8 mouse cellular contexts compared by ENCODE assay signal in the genomic region with DNA sequence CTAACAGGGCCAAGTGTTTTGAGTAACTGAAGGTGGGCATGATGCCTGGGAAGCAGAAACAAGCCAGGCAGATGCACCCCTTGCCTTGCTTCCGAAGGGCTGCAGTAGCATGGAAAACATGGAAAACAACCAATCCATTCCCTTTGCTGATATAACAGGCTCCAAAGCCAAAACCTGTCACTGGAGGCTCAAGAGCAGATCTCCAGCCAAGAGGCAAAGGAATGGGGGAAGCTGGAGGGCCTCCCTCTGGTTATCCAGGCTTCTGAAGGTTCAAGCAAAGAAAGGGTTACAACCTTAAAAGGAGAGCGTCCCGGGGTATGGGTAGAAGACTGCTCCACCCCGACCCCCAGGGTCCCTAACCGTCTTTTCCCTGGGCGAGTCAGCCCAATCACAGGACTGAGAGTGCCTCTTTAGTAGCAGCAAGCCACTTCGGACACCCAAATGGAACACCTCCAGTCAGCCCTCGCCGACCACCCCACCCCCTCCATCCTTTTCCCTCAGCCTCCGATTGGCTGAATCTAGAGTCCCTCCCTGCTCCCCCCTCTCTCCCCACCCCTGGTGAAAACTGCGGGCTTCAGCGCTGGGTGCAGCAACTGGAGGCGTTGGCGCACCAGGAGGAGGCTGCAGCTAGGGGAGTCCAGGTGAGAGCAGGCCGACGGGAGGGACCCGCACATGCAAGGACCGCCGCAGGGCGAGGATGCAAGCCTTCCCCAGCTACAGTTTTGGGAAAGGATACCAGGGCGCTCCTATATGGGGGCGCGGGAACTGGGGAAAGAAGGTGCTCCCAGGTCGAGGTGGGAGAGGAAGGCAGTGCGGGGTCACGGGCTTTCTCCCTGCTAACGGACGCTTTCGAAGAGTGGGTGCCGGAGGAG. TPM values are rescaled to one million over a fixed set of nuclear protein-coding genes. Genes with fewer than 3 reads are reported as not detected.
A peak's percentile ranks its signal among the peaks of the same experiment; 100 is the strongest.
DNase-seq lines count a peak whose midpoint lies in the region; ATAC-seq lines count a peak whose summit lies in the region.

A gene (plus strand): TSS at position 549 of the 872 bp plus-strand sequence.

- H3K27me3 ChIP-seq in liver, embryonic 11.5 days (replicated peaks; ENCODE audit: control insufficient read depth, insufficient read depth, low read length), result peaks cover 60% of the 10 kb centered on the region
- peaks cover 50% of the 10 kb centered on the region for H3K27me3 ChIP-seq in hindbrain, embryonic 13.5 days
- H3K27me3 ChIP-seq in midbrain, embryonic 11.5 days (ENCODE audit: control insufficient read depth, insufficient read depth, low read length), result peaks cover 28% of the 10 kb centered on the region
- peaks cover 26% of the 10 kb centered on the region for H3K27me3 ChIP-seq in stomach, embryonic 15.5 days (replicated peaks)

- no peak within 1 kb of the TSS for H3K27ac ChIP-seq in liver, embryonic 11.5 days (ENCODE audit: low read depth, low read length)
- no peak within 1 kb of the TSS for H3K27ac ChIP-seq in hindbrain, embryonic 13.5 days
- H3K27ac ChIP-seq in midbrain, embryonic 11.5 days (ENCODE audit: low read depth, low read length), result no peak within 1 kb of the TSS
- H3K27ac ChIP-seq in stomach, embryonic 15.5 days, result no peak within 1 kb of the TSS

- no peak for ATAC-seq in liver, embryonic 11.5 days (replicated peaks; ENCODE audit: low FRiP score)
- ATAC-seq in hindbrain, embryonic 13.5 days (ENCODE audit: low FRiP score), result peak; percentile 77
- ATAC-seq in midbrain, embryonic 11.5 days (ENCODE audit: low FRiP score), result peak; percentile 40
- ATAC-seq in stomach, embryonic 15.5 days (ENCODE audit: insufficient read depth, low FRiP score, low read depth), result peak; percentile 43

- peak within 1 kb of the TSS; percentile 51 for H3K4me2 ChIP-seq in liver, embryonic 11.5 days
- H3K4me2 ChIP-seq in hindbrain, embryonic 13.5 days, result peak within 1 kb of the TSS; percentile 80
- peak within 1 kb of the TSS; percentile 52 for H3K4me2 ChIP-seq in midbrain, embryonic 11.5 days
- peak within 1 kb of the TSS; percentile 51 for H3K4me2 ChIP-seq in stomach, embryonic 15.5 days

- peak within 1 kb of the TSS; percentile 7 for H3K4me3 ChIP-seq in liver, embryonic 11.5 days (ENCODE audit: low read depth, low read length)
- peak within 1 kb of the TSS; percentile 43 for H3K4me3 ChIP-seq in hindbrain, embryonic 13.5 days
- peak within 1 kb of the TSS; percentile 26 for H3K4me3 ChIP-seq in midbrain, embryonic 11.5 days (ENCODE audit: low read depth, low read length)
- H3K4me3 ChIP-seq in stomach, embryonic 15.5 days (replicated peaks), result peak within 1 kb of the TSS; percentile 28

- peaks cover 7% of the 10 kb centered on the region for H3K4me1 ChIP-seq in liver, embryonic 11.5 days (replicated peaks; ENCODE audit: control insufficient read depth, insufficient read depth, low read length)
- peaks cover 19% of the 10 kb centered on the region for H3K4me1 ChIP-seq in hindbrain, embryonic 13.5 days (replicated peaks)
- H3K4me1 ChIP-seq in midbrain, embryonic 11.5 days (ENCODE audit: control insufficient read depth, insufficient read depth, low read length), result peaks cover 8% of the 10 kb centered on the region
- peaks cover 10% of the 10 kb centered on the region for H3K4me1 ChIP-seq in stomach, embryonic 15.5 days

- H3K36me3 ChIP-seq in liver, embryonic 11.5 days (ENCODE audit: control insufficient read depth, insufficient read depth, low read length), result no peaks in the 10 kb centered on the region
- no peaks in the 10 kb centered on the region for H3K36me3 ChIP-seq in hindbrain, embryonic 13.5 days
- H3K36me3 ChIP-seq in midbrain, embryonic 11.5 days (ENCODE audit: control insufficient read depth, insufficient read depth, low read length), result no peaks in the 10 kb centered on the region
- no peaks in the 10 kb centered on the region for H3K36me3 ChIP-seq in stomach, embryonic 15.5 days

- peak; percentile 36 for DNase-seq in liver, embryonic 11.5 days (ENCODE audit: low spot score)
- DNase-seq in liver, result no peak
- DNase-seq in cerebellum, postnatal 10 days, result peak; percentile 83 to 85
- DNase-seq in frontal cortex, postnatal 25 days (ENCODE audit: low spot score in 2 of 2), result peak; percentile 43 to 56
- peak; percentile 100 for DNase-seq in left cerebral cortex, adult 11 months (ENCODE audit: low spot score)
- peak; percentile 92 for DNase-seq in midbrain, embryonic 11.5 days (ENCODE audit: low spot score, missing footprints)

- no peak within 1 kb of the TSS for H3K9ac ChIP-seq in liver, embryonic 11.5 days (ENCODE audit: low read depth, low read length)
- H3K9ac ChIP-seq in hindbrain, embryonic 13.5 days, result peak within 1 kb of the TSS; percentile 68
- peak within 1 kb of the TSS; percentile 34 for H3K9ac ChIP-seq in midbrain, embryonic 11.5 days (ENCODE audit: low read length)
- no peak within 1 kb of the TSS for H3K9ac ChIP-seq in stomach, embryonic 15.5 days

- no peaks in the 10 kb centered on the region for H3K9me3 ChIP-seq in liver, embryonic 11.5 days (ENCODE audit: control insufficient read depth, low read length)
- H3K9me3 ChIP-seq in hindbrain, embryonic 13.5 days, result no peaks in the 10 kb centered on the region
- no peaks in the 10 kb centered on the region for H3K9me3 ChIP-seq in midbrain, embryonic 11.5 days (ENCODE audit: control insufficient read depth, low read length)
- no peaks in the 10 kb centered on the region for H3K9me3 ChIP-seq in stomach, embryonic 15.5 days

- WGBS in liver, embryonic 11.5 days, result 3% methylated on average over 30 of the region's 30 CpGs
- WGBS in hindbrain, embryonic 13.5 days, result under 1% methylated on average over 29 of the region's 30 CpGs
- under 1% methylated on average over 30 of the region's 30 CpGs for WGBS in midbrain, embryonic 11.5 days
- WGBS in stomach, embryonic 15.5 days, result 2% methylated on average over 30 of the region's 30 CpGs

RNA-seq across cellular contexts. Expression of the gene that starts here (rescaled TPM):
- 0.18 TPM in 1 of 2 replicates, not detected in the other for polyA plus RNA-seq in liver, embryonic 11.5 days (2014; fragmentation: Nextera tagmentation; extraction: Ambion mirVana)
- 0.27 and 0.55 TPM in 2 replicates for polyA plus RNA-seq in hindbrain, embryonic 13.5 days (2015; fragmentation: Nextera tagmentation; extraction: Ambion mirVana)
- polyA plus RNA-seq in midbrain, embryonic 11.5 days (2014; fragmentation: Nextera tagmentation; extraction: Ambion mirVana), result not detected in 2 replicates
- polyA plus RNA-seq in stomach, embryonic 15.5 days (2015; fragmentation: Nextera tagmentation; extraction: Ambion mirVana), result 1.1 and 1.4 TPM in 2 replicates

Comparison
In these comparisons a context has a peak if more than half of its experiments do, and no peak if none do; other contexts are left out.
1. Peak in DNase-seq, H3K4me3 ChIP-seq and H3K4me2 ChIP-seq in liver, embryonic 11.5 days; RNA of the gene not detected or under 1 TPM.
2. Peak in ATAC-seq, H3K4me3 ChIP-seq, H3K9ac ChIP-seq and H3K4me2 ChIP-seq in hindbrain, embryonic 13.5 days; RNA of the gene not detected or under 1 TPM.
3. Peak in DNase-seq, ATAC-seq, H3K4me3 ChIP-seq, H3K9ac ChIP-seq and H3K4me2 ChIP-seq in midbrain, embryonic 11.5 days; RNA of the gene not detected or under 1 TPM.